Mouse (Mus musculus) liver, adult 2 months (tissue): ENCODE data around the gene Gm15127. TPM values are rescaled to one million over a fixed set of nuclear protein-coding genes. Genes with fewer than 3 reads are reported as not detected.
"Not testable (repeated sequence)": the region's sequence is repeated elsewhere in the genome, so short reads cannot be mapped to it uniquely, and the experiment has no call there.

Source experiments
- DNase-seq: peaks from one replicate; pipeline ENCODE4 v3.0.0-alpha.2; 2011; ENCODE audit warnings: low read depth, low spot score; ENCODE audit errors: extremely low read depth
- H3K27ac ChIP-seq: fragments of 200-500 bp; replicated peaks from 2 replicates; pipeline ENCODE4 v1.5.1; 2012; ENCODE audit warnings: low read depth, mild to moderate bottlenecking, control low read depth, inconsistent platforms, low read length; ENCODE audit not compliant: insufficient read depth
- H3K27me3 ChIP-seq: fragments of 200-500 bp; 2 replicates; pipeline ENCODE4 v1.6.1; 2012; ENCODE audit warnings: mild to moderate bottlenecking, moderate library complexity, low read length, inconsistent platforms; ENCODE audit not compliant: control insufficient read depth, insufficient read depth
- H3K36me3 ChIP-seq: fragments of 200-500 bp; 2 replicates; pipeline ENCODE4 v1.6.1; 2012; ENCODE audit warnings: low read length, inconsistent platforms; ENCODE audit not compliant: control insufficient read depth, insufficient read depth
- H3K4me1 ChIP-seq: fragments of 200-500 bp; 2 replicates; pipeline ENCODE4 v1.6.1; 2011; ENCODE audit warnings: low read length; ENCODE audit not compliant: control insufficient read depth, insufficient read depth
- H3K4me3 ChIP-seq: fragments of 200-500 bp; 2 replicates; pipeline ENCODE4 v1.5.1; 2011; ENCODE audit warnings: low read depth, mild to moderate bottlenecking, control low read depth, low read length, moderate library complexity; ENCODE audit not compliant: insufficient read depth
- H3K79me2 ChIP-seq: fragments of 200-500 bp; 2 replicates; pipeline ENCODE4 v1.6.1; 2012; ENCODE audit warnings: inconsistent platforms, mild to moderate bottlenecking, low read length, moderate library complexity; ENCODE audit not compliant: control insufficient read depth, insufficient read depth
- H3K9ac ChIP-seq: fragments of 200-500 bp; 2 replicates; pipeline ENCODE4 v1.6.1; 2012; ENCODE audit warnings: low read depth, mild to moderate bottlenecking, control low read depth, inconsistent platforms, low read length
- WGBS: fragments of 180-500 bp; shearing (Covaris S2); methylation state at CpG from one replicate; pipeline ENCODE4 v1.1.7; 2018; 5-methylcytosine and 5-hydroxymethylcytosine counted together
- polyA plus RNA-seq: library from polyadenylated mRNA; depleted of rRNA; stranded (reverse); fragments of >200 nt; gene quantifications from 2 replicates; pipeline ENCODE4 v1.2.3, GENCODE M21; 2012; rRNA removed
- total RNA-seq: library from RNA; depleted of rRNA; stranded (reverse); fragments of >200 nt; gene quantifications from 2 replicates; pipeline ENCODE4 v1.2.3, GENCODE M21; 2014; rRNA removed

The Gm15127 gene
- total RNA-seq (not detected in 2 replicates), polyA plus RNA-seq (not detected in 2 replicates)

- H3K9ac ChIP-seq, H3K27me3 ChIP-seq, H3K4me3 ChIP-seq, H3K79me2 ChIP-seq, H3K4me1 ChIP-seq, H3K36me3 ChIP-seq, DNase-seq, H3K27ac ChIP-seq: not testable (repeated sequence)
- 60% methylated on average over 2 of the region's 4 CpGs for WGBS
Measured at GRCm38 (mm10) chrX:148663298-148663697, at the start of gene Gm15127. Gene Gm15127, plus strand, starts transcription at chrX:148663598.

GRCm38 (mm10) chrX:148615053-148615452, 48.3 kb upstream of the Gm15127 start, which contains the start of gene Gm8334:
Gene Gm8334, minus strand, starts transcription at chrX:148615153.
- WGBS = 87% methylated on average over 4 of the region's 7 CpGs
- H3K4me1 ChIP-seq, DNase-seq, H3K36me3 ChIP-seq, H3K27me3 ChIP-seq, H3K9ac ChIP-seq, H3K79me2 ChIP-seq, H3K27ac ChIP-seq, H3K4me3 ChIP-seq: not testable (repeated sequence)

- not testable (repeated sequence) for H3K9ac ChIP-seq, H3K27ac ChIP-seq, DNase-seq, H3K4me3 ChIP-seq, H3K27me3 ChIP-seq, H3K4me1 ChIP-seq, H3K36me3 ChIP-seq, H3K79me2 ChIP-seq
- 14% methylated on average over 1 of the region's 1 CpGs for WGBS
Measured at GRCm38 (mm10) chrX:148676290-148676689, 12.9 kb downstream of the Gm15127 start.

Other genes with a start within 250 kb of the Gm15127 start
- not detected in 2 replicates for gene Gm15114, start 174.6 kb upstream of the Gm15127 start, total RNA-seq
- gene Gm15114, start 174.6 kb upstream of the Gm15127 start, polyA plus RNA-seq = not detected in 2 replicates
- gene Gm8334, start 48.4 kb upstream of the Gm15127 start, total RNA-seq = not detected in 2 replicates
- not detected in 2 replicates for gene Gm8334, start 48.4 kb upstream of the Gm15127 start, polyA plus RNA-seq
- not detected in 2 replicates for gene Luzp4, start 194.0 kb downstream of the Gm15127 start, total RNA-seq
- gene Luzp4, start 194.0 kb downstream of the Gm15127 start, polyA plus RNA-seq = not detected in 2 replicates